Mouse (Mus musculus) heart, adult 18-20 months (tissue): ENCODE measurements around the gene Chn2. TPM values are rescaled to one million over a fixed set of nuclear protein-coding genes. Genes with fewer than 3 reads are reported as not detected.

Source experiments
- DNase-seq, 2 experiments: peaks; one replicate each; pipeline ENCODE4 v3.0.0; 2021 to 2022; ENCODE audit warnings: mixed read lengths in 1 of 2
- total RNA-seq, 2 experiments: library from RNA; stranded (reverse); gene quantifications; 2 replicates each; pipeline ENCODE4 v1.2.3; 2021

Gene Chn2
- total RNA-seq, 2 experiments from 2014 or later: 2.7 to 3.3 TPM

- DNase-seq: no peak
These were observed 79.5 kb downstream of the Chn2 start for GRCm38 (mm10) chr6:54118897-54119296.

GRCm38 (mm10) chr6:54119461-54119860, 80.1 kb downstream of the Chn2 start:
- DNase-seq: no peak

- no peak for DNase-seq
These were observed 80.7 kb downstream of the Chn2 start for GRCm38 (mm10) chr6:54119885-54120666.

GRCm38 (mm10) chr6:54120889-54121288, 81.5 kb downstream of the Chn2 start:
- no peak for DNase-seq

- no peak for DNase-seq
These were observed 85.2 kb downstream of the Chn2 start for GRCm38 (mm10) chr6:54124519-54124918.

- no peak for DNase-seq
These were observed 86.2 kb downstream of the Chn2 start for GRCm38 (mm10) chr6:54125536-54125935.

GRCm38 (mm10) chr6:54126225-54126992, 87.1 kb downstream of the Chn2 start:
- no peak for DNase-seq

- no peak for DNase-seq
These were observed 87.8 kb downstream of the Chn2 start for GRCm38 (mm10) chr6:54126993-54127697.

GRCm38 (mm10) chr6:54128702-54129101, 89.3 kb downstream of the Chn2 start:
- no peak for DNase-seq

GRCm38 (mm10) chr6:54129570-54129969, 90.2 kb downstream of the Chn2 start:
- DNase-seq: no peak

GRCm38 (mm10) chr6:54130881-54131280, 91.5 kb downstream of the Chn2 start:
- DNase-seq: no peak

- DNase-seq: no peak
These were observed 93.2 kb downstream of the Chn2 start for GRCm38 (mm10) chr6:54132576-54132975.

GRCm38 (mm10) chr6:54133231-54133630, 93.9 kb downstream of the Chn2 start:
- DNase-seq: no peak

GRCm38 (mm10) chr6:54138157-54138556, 98.8 kb downstream of the Chn2 start:
- no peak for DNase-seq

GRCm38 (mm10) chr6:54140488-54140887, 101.1 kb downstream of the Chn2 start:
- DNase-seq: no peak

- DNase-seq: no peak
These were observed 101.8 kb downstream of the Chn2 start for GRCm38 (mm10) chr6:54141165-54141564.

- no peak for DNase-seq
These were observed 103.7 kb downstream of the Chn2 start for GRCm38 (mm10) chr6:54142848-54143651.

- no peak for DNase-seq
These were observed 104.3 kb downstream of the Chn2 start for GRCm38 (mm10) chr6:54143652-54143960.

GRCm38 (mm10) chr6:54148844-54149526, 109.6 kb downstream of the Chn2 start:
- no peak for DNase-seq

GRCm38 (mm10) chr6:54150821-54151220, 111.5 kb downstream of the Chn2 start:
- DNase-seq: peak in 1 of 2 experiments; percentile 13

- no peak for DNase-seq
These were observed 112.3 kb downstream of the Chn2 start for GRCm38 (mm10) chr6:54151443-54152241.
